Mouse (Mus musculus) bone marrow, adult 2 months (tissue): Measurements from ENCODE around the gene Otp. TPM values are rescaled to one million over a fixed set of nuclear protein-coding genes. Genes with fewer than 3 reads are reported as not detected.

Source experiments
- H3K27ac ChIP-seq: fragments of 200-500 bp; 2 replicates; pipeline ENCODE4 v1.5.1; 2012; ENCODE audit warnings: low read depth, mild to moderate bottlenecking, control low read depth, inconsistent platforms, low read length; ENCODE audit not compliant: control insufficient read depth, poor library complexity, insufficient read depth
- H3K4me1 ChIP-seq: fragments of 200-500 bp; 2 replicates; pipeline ENCODE4 v1.6.1; 2011; ENCODE audit warnings: low read length; ENCODE audit not compliant: control insufficient read depth, insufficient read depth
- H3K4me3 ChIP-seq: fragments of 200-500 bp; replicated peaks from 2 replicates; pipeline ENCODE3; 2011; ENCODE audit warnings: mild to moderate bottlenecking, low read depth, low read length, control low read depth; ENCODE audit not compliant: control insufficient read depth
- CTCF ChIP-seq: fragments of 200-500 bp; IDR thresholded peaks from 2 replicates; pipeline ENCODE4 v1.5.1; 2011; ENCODE audit warnings: low read length, control low read depth; ENCODE audit not compliant: control insufficient read depth, insufficient read depth
- POLR2A ChIP-seq: fragments of 200-500 bp; IDR thresholded peaks from 2 replicates; pipeline ENCODE4 v1.6.1; 2011; ENCODE audit warnings: low read depth, mild to moderate bottlenecking, control low read depth, low read length, borderline replicate concordance; ENCODE audit not compliant: control insufficient read depth
- WGBS: fragments of 180-500 bp; shearing (Covaris S2); methylation state at CpG from one replicate; pipeline ENCODE4 v1.1.7; 2018; 5-methylcytosine and 5-hydroxymethylcytosine counted together
- polyA plus RNA-seq: library from polyadenylated mRNA; stranded (reverse); fragments of >200 nt; gene quantifications from 2 replicates; pipeline ENCODE4 v1.2.4, GENCODE M21; 2011; ENCODE audit warnings: low replicate concordance; ENCODE audit not compliant: missing spikeins, insufficient read depth, insufficient read length

Otp gene
- polyA plus RNA-seq, 1 experiment: not detected

DNA sequence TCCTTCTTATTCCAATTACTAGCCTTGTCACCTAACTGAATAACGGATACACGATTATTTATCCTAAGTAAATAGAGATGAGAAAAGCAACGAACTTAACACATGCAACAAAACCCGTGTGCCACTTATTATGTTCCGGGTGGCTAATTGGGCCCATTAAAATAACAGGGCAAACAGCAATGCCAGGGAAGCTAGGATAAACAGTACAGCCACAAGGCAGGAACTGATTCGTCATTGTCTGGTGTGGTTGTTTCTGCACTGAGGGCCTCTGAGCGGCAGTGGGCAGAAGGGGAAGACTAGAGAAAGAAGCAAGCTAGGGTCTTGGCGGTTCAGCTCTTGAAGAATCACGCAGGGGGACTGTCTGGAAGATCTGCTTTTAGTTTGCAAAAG, 5.3 kb upstream of the Otp start:
- 6% methylated on average over 9 of the region's 9 CpGs for WGBS

DNA sequence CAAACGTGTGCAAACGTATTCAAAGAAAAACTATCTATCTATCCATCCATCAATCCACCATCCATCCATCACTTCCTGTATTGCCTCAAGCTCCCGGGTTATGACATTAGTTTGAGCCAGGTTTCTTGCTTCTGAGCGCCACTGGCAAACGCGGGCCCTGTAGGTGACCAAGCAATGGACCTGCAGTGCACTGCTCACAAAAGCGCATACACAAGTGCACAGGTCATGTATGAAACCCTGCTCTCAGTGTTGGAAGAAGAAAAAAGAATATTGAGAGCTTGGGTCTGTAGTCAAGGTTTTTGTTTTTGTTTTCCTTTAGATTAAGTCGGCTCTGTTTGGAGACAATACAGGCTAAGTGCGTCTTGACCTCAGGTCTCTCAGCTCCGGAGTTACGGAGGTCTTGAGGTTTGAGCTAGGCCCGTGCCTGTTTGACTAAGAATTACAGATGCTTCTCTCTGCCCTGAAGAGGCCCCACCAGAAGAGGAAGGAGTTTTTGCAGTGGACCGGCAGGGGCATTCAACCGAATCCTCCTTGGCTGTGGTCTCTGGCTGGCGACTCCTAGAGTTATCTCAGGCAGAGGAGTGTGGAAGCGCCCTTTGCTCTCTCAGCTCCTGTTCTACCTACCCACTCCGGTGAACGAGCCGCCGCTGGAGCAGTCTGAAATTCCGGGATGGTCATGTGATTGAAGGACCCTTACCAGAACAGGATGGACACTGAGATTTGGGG, 4.8 kb upstream of the Otp start:
- Histone ChIP-seq H3K27ac (no peak overlapping the region), H3K4me1 (no peaks in the 10 kb centered on the region), H3K4me3 (no peak overlapping the region)
- TF ChIP-seq CTCF: no peak
- no peak for TF ChIP-seq POLR2A
- 4% methylated on average over 21 of the region's 21 CpGs for WGBS

More for the DNA sequence above, 5.3 kb upstream of the Otp start:
- H3K4me1 ChIP-seq: no peaks in the 10 kb centered on the region
- TF ChIP-seq CTCF: no peak
- no peak for TF ChIP-seq POLR2A
- no peak overlapping the region for H3K27ac ChIP-seq
- H3K4me3 ChIP-seq: no peak overlapping the region

DNA sequence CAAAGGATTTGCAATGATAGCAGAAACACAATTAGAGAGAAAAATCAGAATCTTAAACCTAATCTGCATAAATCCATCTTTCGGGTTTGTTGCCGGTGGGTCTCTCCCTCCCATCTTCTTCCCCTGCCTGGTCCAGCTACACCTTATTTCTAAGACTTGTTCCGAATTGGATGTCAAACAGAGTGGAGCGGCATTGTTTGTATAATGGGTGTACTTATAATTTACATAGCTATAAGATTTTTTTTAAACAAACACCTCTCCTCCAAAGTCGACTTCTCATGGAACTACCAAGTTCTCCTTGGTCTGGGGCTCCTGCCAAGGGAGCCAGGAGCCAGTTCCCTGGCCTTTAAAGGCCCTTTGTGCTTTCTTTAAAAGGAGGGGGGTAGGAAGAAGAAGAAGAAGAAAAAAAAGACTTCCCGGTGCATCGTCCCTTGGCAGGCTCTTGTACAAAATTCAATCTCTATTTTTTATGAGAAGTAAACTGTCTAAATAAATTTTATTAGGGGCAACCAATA, 3.5 kb upstream of the Otp start:
- 7% methylated on average over 7 of the region's 7 CpGs for WGBS
- no peaks in the 10 kb centered on the region for H3K4me1 ChIP-seq

DNA sequence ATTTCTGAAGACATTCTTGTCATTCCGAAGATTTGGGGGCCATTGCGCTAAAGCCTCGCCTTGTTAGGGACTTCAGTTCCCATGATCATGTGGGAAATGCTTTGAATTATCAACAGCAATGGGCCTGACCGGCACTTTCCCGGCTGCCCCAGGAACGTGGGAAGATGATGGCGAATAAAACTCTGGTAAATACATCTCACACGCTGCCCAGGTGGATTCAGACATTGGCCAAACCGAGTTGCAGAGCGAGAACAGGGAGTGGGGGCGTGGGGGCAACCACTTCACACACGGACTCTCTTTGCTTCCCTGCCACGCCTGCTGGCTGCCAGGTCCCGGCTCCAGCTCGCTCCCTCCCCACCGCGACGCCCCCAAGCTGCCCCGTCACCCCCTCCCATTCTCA, 3.0 kb upstream of the Otp start:
- TF ChIP-seq CTCF (no peak), POLR2A (no peak)
- Histone ChIP-seq H3K27ac (no peak overlapping the region), H3K4me1 (no peaks in the 10 kb centered on the region), H3K4me3 (no peak overlapping the region)
- 8% methylated on average over 19 of the region's 19 CpGs for WGBS

More for the DNA sequence above, 3.5 kb upstream of the Otp start:
- Histone ChIP-seq H3K4me3 (no peak overlapping the region), H3K27ac (no peak overlapping the region)
- TF ChIP-seq POLR2A: no peak
- TF ChIP-seq CTCF: no peak

DNA sequence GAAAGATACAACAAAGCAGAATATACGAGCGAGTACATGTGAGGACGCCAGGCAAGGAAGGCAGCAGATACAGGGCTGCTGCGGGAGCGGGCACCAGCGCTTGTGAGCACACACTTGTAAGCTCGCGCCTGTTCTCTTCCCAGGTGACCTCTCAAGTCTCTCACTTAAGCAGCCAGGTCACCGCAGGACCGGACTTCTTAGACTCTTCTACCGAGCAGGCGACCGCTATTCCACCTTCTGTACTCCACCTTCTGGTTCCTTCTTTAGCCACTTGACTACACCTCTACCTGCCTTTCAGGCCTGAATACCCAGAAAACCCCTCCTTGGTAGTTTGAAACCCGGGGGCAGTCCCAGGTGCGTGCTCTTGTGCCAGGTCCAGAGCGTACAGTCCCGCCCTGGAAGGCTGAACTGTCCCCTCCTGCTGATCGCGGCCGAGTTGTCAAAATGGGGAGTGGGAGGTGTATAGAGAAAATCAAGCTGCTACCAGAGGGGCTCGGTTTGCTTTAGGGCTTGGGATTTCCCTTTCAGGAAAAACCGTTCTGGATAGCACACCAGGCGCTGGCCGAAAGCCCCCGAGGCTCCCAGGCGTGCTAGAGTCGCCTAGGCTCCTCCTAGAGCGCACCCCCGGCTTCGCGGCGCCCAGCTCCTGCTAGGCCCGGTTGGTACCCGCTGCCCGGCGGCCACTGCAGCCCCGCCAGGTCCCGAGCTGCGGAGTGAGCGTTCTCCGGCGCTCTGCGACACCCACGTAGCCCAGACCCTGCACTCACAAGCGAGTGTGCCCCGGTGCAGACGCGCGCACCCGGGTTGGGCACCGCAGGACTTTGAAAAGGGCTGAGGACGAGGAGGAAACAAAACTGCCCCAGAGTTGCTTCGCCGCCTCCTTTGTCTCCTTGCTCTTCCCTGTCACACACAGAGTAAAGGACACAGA, 2.0 kb upstream of the Otp start:
- Histone ChIP-seq H3K4me3 (no peak overlapping the region), H3K27ac (no peak overlapping the region; the same call in 1 of the 2 replicates), H3K4me1 (no peaks in the 10 kb centered on the region)
- TF ChIP-seq POLR2A: no peak
- WGBS: 3% methylated on average over 54 of the region's 54 CpGs

DNA sequence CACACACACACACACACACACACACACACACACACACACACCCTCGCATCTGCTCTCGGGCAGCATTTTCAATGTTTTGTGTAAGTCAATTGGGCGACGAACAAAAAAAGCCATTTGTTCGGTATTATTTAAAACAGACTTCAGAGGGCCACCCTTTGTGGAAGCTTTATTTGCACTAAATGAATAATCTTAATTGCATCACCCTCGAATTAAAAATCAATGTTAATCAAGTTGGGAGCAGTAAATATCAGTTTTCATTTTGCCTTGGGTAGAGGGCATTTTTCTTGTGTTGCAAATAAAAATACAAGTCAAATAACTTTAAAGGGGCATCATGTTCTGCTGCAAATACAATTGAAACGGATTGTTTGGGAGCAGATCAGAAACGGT, 1.4 kb upstream of the Otp start:
- WGBS: 4% methylated on average over 8 of the region's 8 CpGs
- TF ChIP-seq POLR2A: no peak
- no peak for TF ChIP-seq CTCF
- Histone ChIP-seq H3K27ac (no peak overlapping the region), H3K4me3 (no peak overlapping the region), H3K4me1 (no peaks in the 10 kb centered on the region)

DNA sequence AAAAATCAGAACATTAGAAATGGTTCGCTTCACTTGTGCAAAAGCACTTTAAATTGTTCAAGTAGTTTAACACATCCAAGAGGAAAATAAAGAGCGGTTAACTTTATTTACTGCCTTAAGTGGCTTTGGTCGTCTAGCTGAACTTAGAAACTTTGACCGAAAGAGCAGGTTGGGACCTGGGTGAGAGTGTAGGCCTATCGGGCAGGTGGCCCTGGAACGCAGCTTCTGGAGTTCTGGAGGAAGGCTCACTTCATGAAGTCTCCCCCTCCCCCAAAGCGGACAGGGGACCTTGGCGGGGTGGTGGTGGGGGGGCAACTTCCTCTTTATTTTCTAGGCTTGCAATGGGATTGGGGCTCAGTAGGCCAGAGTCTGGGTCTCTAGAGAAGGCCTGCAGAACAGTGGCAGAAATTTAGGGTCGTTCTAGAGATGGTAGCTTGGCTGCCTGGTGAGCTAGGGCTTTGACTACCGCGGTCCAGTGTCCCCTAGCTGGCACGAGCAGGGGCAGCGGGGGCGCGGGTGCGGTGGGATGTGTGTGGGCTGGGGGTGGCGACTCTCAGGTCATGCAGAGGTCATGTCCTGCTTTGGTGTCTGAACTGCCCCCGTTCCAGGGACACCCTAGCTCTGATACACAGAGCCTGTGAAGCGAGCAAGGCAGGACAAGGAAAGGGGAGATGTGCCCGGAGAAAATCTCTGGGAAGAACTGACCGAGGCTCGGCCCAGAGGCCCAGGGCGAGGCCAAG, 576 bp upstream of the Otp start:
- no peaks in the 10 kb centered on the region for H3K4me1 ChIP-seq
- H3K27ac ChIP-seq: no peak overlapping the region
- WGBS: 8% methylated on average over 23 of the region's 23 CpGs
- no peak overlapping the region for H3K4me3 ChIP-seq
- TF ChIP-seq CTCF (no peak), POLR2A (no peak)
